Mouse (Mus musculus) CH12.LX (cell line): Measurements from ENCODE around the gene Tmco4. TPM values are rescaled to one million over a fixed set of nuclear protein-coding genes. Genes with fewer than 3 reads are reported as not detected.

Source experiments
- DNase-seq: peaks from one replicate; pipeline ENCODE4 v3.0.0-alpha.2; 2013; ENCODE audit errors: extremely low read depth
- H3K27ac ChIP-seq: 2 replicates; pipeline ENCODE4 v1.5.1; 2012; ENCODE audit warnings: low read depth, mild to moderate bottlenecking, control low read depth, moderate library complexity; ENCODE audit not compliant: insufficient read depth
- H3K27me3 ChIP-seq: replicated peaks from 2 replicates; pipeline ENCODE3; 2012; ENCODE audit warnings: inconsistent platforms
- H3K36me3 ChIP-seq, 2 experiments: replicated peaks in 1 of 2; 2 replicates each; pipeline versions ENCODE3 to v1.6.1; 2012; ENCODE audit warnings: inconsistent platforms in 1 of 2, low read length in 1 of 2, mild to moderate bottlenecking in 1 of 2, mixed read lengths in 1 of 2, moderate library complexity in 1 of 2; ENCODE audit not compliant: control insufficient read depth in 1 of 2, insufficient read depth in 1 of 2
- H3K4me1 ChIP-seq, 2 experiments: 2 replicates each; pipeline ENCODE4 v1.6.1; 2012; ENCODE audit warnings: inconsistent platforms in 1 of 2, moderate library complexity in 1 of 2; ENCODE audit not compliant: insufficient read depth in 2 of 2, control insufficient read depth in 1 of 2
- H3K4me2 ChIP-seq: 2 replicates; pipeline ENCODE4 v1.6.1; 2012; ENCODE audit warnings: low read depth, mild to moderate bottlenecking, control low read depth; ENCODE audit not compliant: poor library complexity, insufficient read depth, severe bottlenecking
- H3K4me3 ChIP-seq, 3 experiments: fragments of 150-350 bp in 1 of 3; sonication (generic) in 1 of 3; replicated peaks in 1 of 3; 2 replicates each; pipeline versions ENCODE3 to v1.5.1; 2011 to 2012; ENCODE audit warnings: low read depth in 2 of 3, low read length in 2 of 3, mild to moderate bottlenecking in 2 of 3, moderate library complexity in 2 of 3, control low read depth in 1 of 3, improper control_type of control experiment in 1 of 3, inconsistent platforms in 1 of 3, mixed read lengths in 1 of 3; ENCODE audit not compliant: poor library complexity in 1 of 3
- H3K79me2 ChIP-seq: replicated peaks from 2 replicates; pipeline ENCODE4 v1.6.1; 2012; ENCODE audit warnings: mild to moderate bottlenecking, moderate library complexity; ENCODE audit not compliant: control insufficient read depth, poor library complexity, insufficient read depth, severe bottlenecking; ENCODE audit errors: extremely low read depth
- H3K9ac ChIP-seq: 2 replicates; pipeline ENCODE4 v1.6.1; 2012; ENCODE audit warnings: low read depth, mild to moderate bottlenecking, control low read depth, moderate library complexity; ENCODE audit not compliant: insufficient read depth
- H3K9me3 ChIP-seq: replicated peaks from 2 replicates; pipeline ENCODE3; 2012; ENCODE audit warnings: low read length, inconsistent platforms, mixed read lengths
- EP300 ChIP-seq: IDR thresholded peaks from 2 replicates; pipeline ENCODE4 v1.6.1; 2011; ENCODE audit warnings: low read length, improper control_type of control experiment
- JUND ChIP-seq: conservative IDR thresholded peaks from 2 replicates; pipeline ENCODE4 v1.6.1; 2011; ENCODE audit warnings: low read depth, low read length, improper control_type of control experiment
- KAT2A ChIP-seq: IDR thresholded peaks from 2 replicates; pipeline ENCODE4 v1.6.1; 2012; ENCODE audit warnings: low read length, improper control_type of control experiment, inconsistent platforms; ENCODE audit not compliant: insufficient replicate concordance
- MAX ChIP-seq: IDR thresholded peaks from 2 replicates; pipeline ENCODE4 v1.6.1; 2011; ENCODE audit warnings: low read length, improper control_type of control experiment
- MAZ ChIP-seq: IDR thresholded peaks from 2 replicates; pipeline ENCODE4 v1.6.1; 2012; ENCODE audit warnings: low read depth, mild to moderate bottlenecking, inconsistent platforms, low read length, improper control_type of control experiment, moderate library complexity
- MEF2A ChIP-seq: IDR thresholded peaks from 2 replicates; pipeline ENCODE4 v1.6.1; 2014; ENCODE audit warnings: low read depth, mild to moderate bottlenecking, inconsistent platforms, low read length, improper control_type of control experiment, borderline replicate concordance
- MYC ChIP-seq: IDR thresholded peaks from 2 replicates; pipeline ENCODE4 v1.6.1; 2011; ENCODE audit warnings: low read depth, mild to moderate bottlenecking, improper control_type of control experiment, low read length
- NELFE ChIP-seq: IDR thresholded peaks from 2 replicates; pipeline ENCODE4 v1.6.1; 2011; ENCODE audit warnings: low read depth, low read length, improper control_type of control experiment
- PAX5 ChIP-seq: IDR thresholded peaks from 2 replicates; pipeline ENCODE4 v1.6.1; 2012; ENCODE audit warnings: low read length, inconsistent platforms, mixed read lengths
- UBTF ChIP-seq: IDR thresholded peaks from 2 replicates; pipeline ENCODE4 v1.6.1; 2012; ENCODE audit warnings: low read depth, mild to moderate bottlenecking, inconsistent platforms, low read length, improper control_type of control experiment, moderate library complexity
- USF1 ChIP-seq: IDR thresholded peaks from 2 replicates; pipeline ENCODE4 v1.6.1; 2014; ENCODE audit warnings: low read depth, mild to moderate bottlenecking, inconsistent platforms, low read length, improper control_type of control experiment
- dilution Hi-C: fragments of 300-500 bp; cut with MboI; formaldehyde crosslinking; loops from 2 replicates; pipeline ENCODE4 v1.14.3; 2020; ENCODE audit warnings: low sequenced_read_pairs; ENCODE audit not compliant: extremely low pct_unique_long_range_greater_than_20kb, extremely low pct_ligation_motif_present
- in situ Hi-C: fragments of 300-500 bp; cut with MboI; formaldehyde crosslinking; loops from 3 replicates; pipeline ENCODE4 v1.14.3; 2019; ENCODE audit warnings: low sequenced_read_pairs, low pct_ligation_motif_present, low pct_unique_long_range_greater_than_20kb, mixed read lengths
- polyA plus RNA-seq: library from polyadenylated mRNA; unstranded; fragments of >175 nt; gene quantifications from 2 replicates; pipeline ENCODE4 v1.2.1, GENCODE M21; 2012; ENCODE audit warnings: low read depth; ENCODE audit not compliant: insufficient read length
- total RNA-seq, 2 experiments: library from RNA; depleted of rRNA; stranded (reverse); fragments of 300-350 nt in 1 of 2; fragments of >200 nt in 1 of 2; gene quantifications; 2 replicates each; pipeline ENCODE4 v1.2.3; 2012 to 2014

Gene Tmco4
- total and polyA plus RNA-seq, 3 experiments, result 20.3 to 22.2 (median 21.7) TPM

- Histone ChIP-seq H3K36me3 (peaks cover 0 to 6% of the 10 kb centered on the region in 2 experiments), H3K4me2 (no peak overlapping the region), H3K27ac (no peak overlapping the region), H3K79me2 (no peaks in the 10 kb centered on the region), H3K27me3 (peaks cover 16% of the 10 kb centered on the region), H3K9ac (no peak overlapping the region), H3K9me3 (no peaks in the 10 kb centered on the region), H3K4me3 (no peak overlapping the region), H3K4me1 (peaks cover 4% of the 10 kb centered on the region in 2 experiments; a peak in 2 of 4 replicates)
- dilution Hi-C loops (no loop called here), in situ Hi-C loops (loop anchor here (10.0 kb wide), 2 partner anchors 175 to 205 kb away; no protein-coding TSS in a partner anchor)
- no peak for DNase-seq
- TF ChIP-seq PAX5 (no peak), NELFE (no peak), KAT2A (no peak), MYC (no peak)
These were observed 107.6 kb downstream of the Tmco4 start for GRCm38 (mm10) chr4:139080259-139080658.

GRCm38 (mm10) chr4:139081270-139081931, 108.7 kb downstream of the Tmco4 start:
- dilution Hi-C loops (no loop called here), in situ Hi-C loops (loop anchor here (10.0 kb wide), 2 partner anchors 173 to 203 kb away; no protein-coding TSS in a partner anchor)
- Histone ChIP-seq H3K4me2 (no peak overlapping the region), H3K9ac (no peak overlapping the region), H3K27me3 (peaks cover 5% of the 10 kb centered on the region), H3K4me3 (no peak overlapping the region), H3K36me3 (peaks cover 0 to 6% of the 10 kb centered on the region in 2 experiments), H3K4me1 (peaks cover 4 to 7% of the 10 kb centered on the region in 2 experiments; a peak in 3 of 4 replicates), H3K9me3 (no peaks in the 10 kb centered on the region), H3K79me2 (no peaks in the 10 kb centered on the region), H3K27ac (no peak overlapping the region)
- TF ChIP-seq MEF2A, result no peak
- no peak for TF ChIP-seq MAX
- no peak for TF ChIP-seq UBTF
- no peak for TF ChIP-seq MAZ
- TF ChIP-seq USF1, result no peak
- TF ChIP-seq JUND, result no peak
- no peak for TF ChIP-seq EP300
- no peak for DNase-seq
